In the genomic region with DNA sequence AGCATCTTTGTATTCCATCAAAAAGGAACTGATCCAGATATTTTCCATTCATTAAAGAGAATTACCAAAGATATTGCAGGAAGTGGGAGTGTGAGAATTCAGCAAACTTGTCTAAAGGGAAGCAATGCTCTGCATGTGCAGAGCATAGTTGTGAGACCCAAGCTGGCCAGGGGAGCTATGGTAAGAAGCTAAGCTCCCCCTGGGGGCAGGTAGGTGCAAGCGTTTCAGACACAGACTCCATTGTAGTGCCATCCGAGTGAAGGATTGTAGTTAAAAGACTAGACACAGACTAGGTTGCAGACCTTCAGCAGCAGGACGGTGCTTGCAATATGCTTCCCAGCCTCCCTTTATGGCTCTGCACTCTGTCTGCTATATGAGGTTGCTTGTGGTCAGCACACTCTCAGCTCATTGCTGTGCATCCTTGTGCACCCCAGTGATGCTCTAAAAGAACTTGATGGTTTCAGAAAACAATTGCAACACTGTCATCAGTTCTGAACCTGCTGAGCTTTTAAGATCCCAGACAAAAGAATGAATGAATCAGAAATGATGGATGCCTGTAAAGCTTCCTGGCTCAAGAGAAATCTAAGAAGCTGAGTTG, we compare ENCODE assay signal across 8 mouse cellular contexts.
DNase-seq lines count a peak whose midpoint lies in the region; ATAC-seq and TF ChIP-seq lines count a peak whose summit lies in the region.
"Had no signal": no experiment of that assay in that cellular context is flagged by ENCODE, and none has a peak within 500 bp of the region (broad histone marks: within the 10 kb centered on the region; RNA-seq: fewer than 3 reads in every experiment).

No protein-coding gene starts in this region.

- TF ChIP-seq CTCF in liver, adult 2 months (IDR thresholded peaks at IDR 0.05; ENCODE audit: low read depth, low read length): peak; percentile 57
- TF ChIP-seq CTCF in Patski (IDR thresholded peaks at IDR 0.05): peak; percentile 23
- peak; percentile 42 for TF ChIP-seq CTCF in midbrain, postnatal 0 days (IDR thresholded peaks at IDR 0.05)

- no peak overlapping the region for H3K9ac ChIP-seq in liver, adult 2 months (ENCODE audit: low read depth, low read length)
- H3K9ac ChIP-seq in embryonic facial prominence, embryonic 11.5 days (replicated peaks; ENCODE audit: low read length): no peak overlapping the region
- no peak overlapping the region for H3K9ac ChIP-seq in midbrain, postnatal 0 days (replicated peaks; ENCODE audit: low read length, poor library complexity, severe bottlenecking)
- H3K9ac ChIP-seq: heart, embryonic 15.5 days had no signal

- H3K79me2 ChIP-seq in liver, adult 2 months (ENCODE audit: control insufficient read depth, insufficient read depth, low read length): no peaks in the 10 kb centered on the region

- no peak overlapping the region for H3K27ac ChIP-seq in liver, adult 2 months (replicated peaks; ENCODE audit: insufficient read depth, low read depth, low read length)
- H3K27ac ChIP-seq in embryonic facial prominence, embryonic 11.5 days (replicated peaks; ENCODE audit: low read depth, low read length): no peak overlapping the region
- H3K27ac ChIP-seq in midbrain, postnatal 0 days (ENCODE audit: low read depth, low read length): no peak overlapping the region
- H3K27ac ChIP-seq: heart, embryonic 15.5 days had no signal

- no peaks in the 10 kb centered on the region for H3K36me3 ChIP-seq in liver, adult 2 months (ENCODE audit: control insufficient read depth, insufficient read depth, low read length)
- H3K36me3 ChIP-seq in embryonic facial prominence, embryonic 11.5 days (replicated peaks; ENCODE audit: control insufficient read depth, insufficient read depth, low read depth, low read length): no peaks in the 10 kb centered on the region
- no peaks in the 10 kb centered on the region for H3K36me3 ChIP-seq in midbrain, postnatal 0 days (ENCODE audit: insufficient read depth, low read length)
- H3K36me3 ChIP-seq: heart, embryonic 15.5 days had no signal

- H3K4me2 ChIP-seq in embryonic facial prominence, embryonic 11.5 days (ENCODE audit: low read depth, low read length): no peak overlapping the region
- no peak overlapping the region for H3K4me2 ChIP-seq in midbrain, postnatal 0 days (ENCODE audit: low read depth, low read length, poor library complexity, severe bottlenecking)
- H3K4me2 ChIP-seq: heart, embryonic 15.5 days had no signal

- CTCF ChIA-PET in Patski (lab: Charles Lee): no interaction called here

- WGBS in liver, adult 2 months: 31% methylated on average over 3 of the region's 3 CpGs
- WGBS in embryonic facial prominence, embryonic 11.5 days: 18% methylated on average over 3 of the region's 3 CpGs
- 28% methylated on average over 3 of the region's 3 CpGs for WGBS in midbrain, postnatal 0 days

- ATAC-seq in Patski: no peak
- peak; percentile 81 for ATAC-seq in embryonic facial prominence, embryonic 11.5 days (replicated peaks; ENCODE audit: insufficient number of reproducible peaks, low FRiP score, low TSS enrichment, low read depth)
- ATAC-seq in midbrain, postnatal 0 days (ENCODE audit: low FRiP score): no peak

- TF ChIP-seq POLR2A in liver, adult 2 months (IDR thresholded peaks at IDR 0.05; ENCODE audit: extremely low read depth, insufficient read depth, low read length): no peak

- H3K4me1 ChIP-seq in liver, adult 2 months (ENCODE audit: control insufficient read depth, insufficient read depth, low read length): no peaks in the 10 kb centered on the region
- no peaks in the 10 kb centered on the region for H3K4me1 ChIP-seq in embryonic facial prominence, embryonic 11.5 days (ENCODE audit: control insufficient read depth, insufficient read depth, low read length)
- H3K4me1 ChIP-seq in midbrain, postnatal 0 days (ENCODE audit: insufficient read depth, low read length): no peaks in the 10 kb centered on the region
- H3K4me1 ChIP-seq: heart, embryonic 15.5 days had no signal

- no peak overlapping the region for H3K4me3 ChIP-seq in liver, adult 2 months (ENCODE audit: insufficient read depth, low read depth, low read length)
- H3K4me3 ChIP-seq in embryonic facial prominence, embryonic 11.5 days (ENCODE audit: low read depth, low read length): no peak overlapping the region
- H3K4me3 ChIP-seq in midbrain, postnatal 0 days (ENCODE audit: low read depth, low read length): no peak overlapping the region
- H3K4me3 ChIP-seq: heart, embryonic 15.5 days had no signal

- in situ Hi-C loops in Patski (cut with MboI; ENCODE audit: low pct_unique_long_range_greater_than_20kb): loop anchor here (25.0 kb wide), 1 partner anchor 226 kb away; no protein-coding TSS in a partner anchor

- H3K9me3 ChIP-seq in embryonic facial prominence, embryonic 11.5 days (replicated peaks; ENCODE audit: control insufficient read depth, low read length): no peaks in the 10 kb centered on the region
- H3K9me3 ChIP-seq in midbrain, postnatal 0 days (ENCODE audit: low read length): no peaks in the 10 kb centered on the region
- H3K9me3 ChIP-seq: heart, embryonic 15.5 days had no signal

- H3K27me3 ChIP-seq in liver, adult 2 months (ENCODE audit: control insufficient read depth, insufficient read depth, low read length): no peaks in the 10 kb centered on the region
- no peaks in the 10 kb centered on the region for H3K27me3 ChIP-seq in Patski
- H3K27me3 ChIP-seq in embryonic facial prominence, embryonic 11.5 days (ENCODE audit: control insufficient read depth, insufficient read depth, low read length): no peaks in the 10 kb centered on the region
- no peaks in the 10 kb centered on the region for H3K27me3 ChIP-seq in midbrain, postnatal 0 days (ENCODE audit: insufficient read depth, low read length)
- H3K27me3 ChIP-seq: heart, embryonic 15.5 days had no signal

- DNase-seq in liver, adult 2 months (ENCODE audit: extremely low read depth, low read depth, low spot score): peak; percentile 7
- DNase-seq in liver: no peak
- no peak for DNase-seq in Patski (ENCODE audit: low read depth, low spot score)
- DNase-seq in embryonic facial prominence, embryonic 11.5 days (ENCODE audit: low spot score): peak; percentile 41
- DNase-seq in midbrain, postnatal 0 days (ENCODE audit: low spot score): peak; percentile 17
- DNase-seq in urinary bladder, postnatal 14 days (ENCODE audit: low spot score): no peak
- no peak for DNase-seq in frontal cortex, postnatal 14 days (ENCODE audit: low spot score in 2 of 2)

- POLR2A ChIA-PET in Patski (lab: Charles Lee): no interaction called here

Comparison
In these comparisons a context has a peak if more than half of its experiments do, and no peak if none do; other contexts are left out.
1. DNase-seq: peak in liver, adult 2 months (single experiment), embryonic facial prominence, embryonic 11.5 days (single experiment) and midbrain, postnatal 0 days (single experiment); none in liver (single experiment), Patski (single experiment), urinary bladder, postnatal 14 days (single experiment) and frontal cortex, postnatal 14 days (0 of 2).
2. Peak in every context shown above with its lines, with median percentiles within 50 percentile points of each other: CTCF ChIP-seq.